Mouse (Mus musculus): ENCODE results near the gene Nprl2.
"Not testable (repeated sequence)": the region's sequence is repeated elsewhere in the genome, so short reads cannot be mapped to it uniquely, and the experiment has no call there.

Nprl2 gene

GRCm38 (mm10) chr9:107553541-107554318, 11.7 kb downstream of the Nprl2 start:
- no peak for DNase-seq (ENCODE audit: low spot score)

- DNase-seq (ENCODE audit: low spot score) = peak; percentile 81
Measured at GRCm38 (mm10) chr9:107554319-107554825, 12.3 kb downstream of the Nprl2 start.

- DNase-seq (ENCODE audit: low spot score) = no peak
Measured at GRCm38 (mm10) chr9:107555031-107555457, 13.0 kb downstream of the Nprl2 start.

GRCm38 (mm10) chr9:107555701-107556100, 13.7 kb downstream of the Nprl2 start:
- DNase-seq (ENCODE audit: low spot score) = no peak

- no peak for DNase-seq (ENCODE audit: low spot score)
Measured at GRCm38 (mm10) chr9:107556346-107556745, 14.3 kb downstream of the Nprl2 start.

GRCm38 (mm10) chr9:107563029-107563581, 21.1 kb downstream of the Nprl2 start, which contains the start of gene Tusc2:
Gene Tusc2, plus strand, starts transcription at chr9:107563255.
- peak; percentile 89 for DNase-seq (ENCODE audit: low spot score)

- DNase-seq (ENCODE audit: low spot score) = not testable (repeated sequence)
Measured at GRCm38 (mm10) chr9:107565556-107565955, 23.5 kb downstream of the Nprl2 start.

- DNase-seq (ENCODE audit: low spot score) = peak; percentile 81
Measured at GRCm38 (mm10) chr9:107566041-107566709, 24.1 kb downstream of the Nprl2 start.

GRCm38 (mm10) chr9:107566855-107567254, 24.8 kb downstream of the Nprl2 start:
- no peak for DNase-seq (ENCODE audit: low spot score)

- DNase-seq (ENCODE audit: low spot score) = no peak
Measured at GRCm38 (mm10) chr9:107567702-107568319, 25.8 kb downstream of the Nprl2 start, which contains the start of gene Hyal2. Gene Hyal2, plus strand, starts transcription at chr9:107567945.

GRCm38 (mm10) chr9:107568331-107569261, 26.6 kb downstream of the Nprl2 start:
- peak; percentile 78 for DNase-seq (ENCODE audit: low spot score)

GRCm38 (mm10) chr9:107569270-107569669, 27.2 kb downstream of the Nprl2 start:
- DNase-seq (ENCODE audit: low spot score) = no peak

GRCm38 (mm10) chr9:107570016-107570415, 28.0 kb downstream of the Nprl2 start:
- no peak for DNase-seq (ENCODE audit: low spot score)

GRCm38 (mm10) chr9:107570845-107571244, 28.8 kb downstream of the Nprl2 start:
- DNase-seq (ENCODE audit: low spot score) = no peak

- no peak for DNase-seq (ENCODE audit: low spot score)
Measured at GRCm38 (mm10) chr9:107571534-107572326, 29.7 kb downstream of the Nprl2 start.

GRCm38 (mm10) chr9:107572327-107572662, 30.3 kb downstream of the Nprl2 start:
- DNase-seq (ENCODE audit: low spot score) = no peak

- DNase-seq (ENCODE audit: low spot score) = not testable (repeated sequence)
Measured at GRCm38 (mm10) chr9:107573774-107574173, 31.7 kb downstream of the Nprl2 start.

- no peak for DNase-seq (ENCODE audit: low spot score)
Measured at GRCm38 (mm10) chr9:107575579-107576356, 33.7 kb downstream of the Nprl2 start.

- peak; percentile 73 for DNase-seq (ENCODE audit: low spot score)
Measured at GRCm38 (mm10) chr9:107576357-107577107, 34.5 kb downstream of the Nprl2 start, which contains the start of gene Hyal1. Gene Hyal1, plus strand, starts transcription at chr9:107576927.
